Mouse (Mus musculus) liver, embryonic 14.5 days (tissue): ENCODE measurements around the gene Man2a1.

Experiments used
- CTCF ChIP-seq: IDR thresholded peaks from 2 replicates; pipeline ENCODE4 v1.5.1; 2016; ENCODE audit warnings: antibody characterized with exemption, low read depth, control low read depth
- EP300 ChIP-seq: IDR thresholded peaks from 2 replicates; pipeline ENCODE4 v1.6.1; 2016; ENCODE audit warnings: antibody characterized with exemption, low read depth

DNA sequence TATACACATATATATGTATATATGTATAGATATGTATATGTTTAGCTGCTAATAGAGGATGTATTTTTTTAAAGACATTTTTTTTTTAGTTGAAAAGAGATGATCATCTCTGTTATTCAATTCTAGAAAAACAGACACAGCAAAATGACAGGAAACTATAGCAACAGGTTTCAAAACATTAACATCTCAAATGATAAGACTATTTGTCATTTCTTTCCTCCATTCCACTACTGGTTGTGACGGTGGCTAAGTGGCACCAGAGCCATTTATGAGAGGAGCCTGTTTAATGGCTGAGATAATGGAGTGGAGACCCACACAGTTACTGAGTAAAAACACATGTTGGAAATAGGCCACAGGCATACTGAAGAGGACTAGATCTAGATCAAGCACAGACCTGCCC, 185.4 kb downstream of the Man2a1 start:
- TF ChIP-seq CTCF (no peak), EP300 (no peak)
